Mouse (Mus musculus) heart, postnatal 0 days (tissue): Measurements from ENCODE around the gene Usp17lc.

Experiments used
- CTCF ChIP-seq: IDR thresholded peaks from 2 replicates; pipeline ENCODE4 v1.5.1; 2016; ENCODE audit warnings: antibody characterized with exemption, control low read depth, low read depth
- EP300 ChIP-seq: IDR thresholded peaks from 2 replicates; pipeline ENCODE4 v1.6.1; 2016; ENCODE audit warnings: antibody characterized with exemption, low read depth

GRCm38 (mm10) chr7:103397758-103398157 is 17.1 kb upstream of the Usp17lc start:
- TF ChIP-seq CTCF (no peak), EP300 (no peak)
